Mouse (Mus musculus): ENCODE data around the gene Hist3h2ba.
A peak's percentile ranks its signal among the peaks of the same experiment; 100 is the strongest.
"Not testable (repeated sequence)": the region's sequence is repeated elsewhere in the genome, so short reads cannot be mapped to it uniquely, and the experiment has no call there.

Hist3h2ba gene

GRCm38 (mm10) chr11:58938322-58939087, 10.2 kb upstream of the Hist3h2ba start, which contains the start of gene Rnf187:
Rnf187 (minus strand) TSS chr11:58938916.
- peak; percentile 87 to 90 for DNase-seq (ENCODE audit: low spot score in 2 of 2)

DNA sequence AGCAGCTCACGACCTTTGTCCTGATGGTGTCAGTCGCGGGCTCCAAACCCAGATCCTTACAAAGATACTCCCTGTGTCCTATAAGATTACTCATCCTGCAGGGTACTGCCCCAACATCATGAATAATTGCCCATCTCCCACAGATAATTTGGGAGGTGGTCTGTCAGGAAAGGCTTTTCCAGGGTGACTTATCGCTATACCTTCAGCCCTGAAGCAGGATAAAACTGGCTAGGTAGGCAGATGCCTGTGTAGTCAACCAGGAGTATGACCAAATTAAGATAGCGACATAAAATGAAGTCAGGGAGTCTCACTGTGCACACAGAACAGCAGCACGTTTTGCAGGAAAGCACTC, 9.7 kb upstream of the Hist3h2ba start:
- DNase-seq (ENCODE audit: low spot score in 2 of 2): no peak

- no peak for DNase-seq (ENCODE audit: low spot score in 2 of 2)
These were observed 4.6 kb upstream of the Hist3h2ba start for GRCm38 (mm10) chr11:58944136-58944535.

DNA sequence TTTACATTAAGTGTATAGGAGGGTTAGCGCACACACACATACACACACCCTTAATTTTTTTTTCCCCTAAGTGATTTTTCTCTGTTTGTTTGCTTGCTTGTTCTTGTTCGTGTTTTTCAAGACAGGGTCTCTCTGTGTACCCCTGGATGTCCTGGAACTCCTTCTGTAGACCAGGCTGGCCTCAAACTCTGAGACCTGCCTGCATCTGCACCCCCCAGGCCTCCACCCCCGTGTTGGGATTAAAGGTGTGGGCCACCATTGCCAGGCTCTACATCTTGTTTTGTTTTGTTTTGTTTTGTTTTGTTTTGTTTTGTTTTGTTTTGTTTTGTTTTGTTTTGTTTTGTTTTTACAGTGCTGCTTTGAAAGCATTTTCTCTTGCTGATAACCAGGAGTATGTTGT, 1.4 kb upstream of the Hist3h2ba start:
- no peak for DNase-seq (ENCODE audit: low spot score in 2 of 2)

- DNase-seq (ENCODE audit: low spot score in 2 of 2): peak; percentile 52 to 61
These were observed 757 bp upstream of the Hist3h2ba start for GRCm38 (mm10) chr11:58947798-58948528.

GRCm38 (mm10) chr11:58949480-58950431, 1.0 kb downstream of the Hist3h2ba start:
- peak; percentile 62 to 67 for DNase-seq (ENCODE audit: low spot score in 2 of 2)

DNA sequence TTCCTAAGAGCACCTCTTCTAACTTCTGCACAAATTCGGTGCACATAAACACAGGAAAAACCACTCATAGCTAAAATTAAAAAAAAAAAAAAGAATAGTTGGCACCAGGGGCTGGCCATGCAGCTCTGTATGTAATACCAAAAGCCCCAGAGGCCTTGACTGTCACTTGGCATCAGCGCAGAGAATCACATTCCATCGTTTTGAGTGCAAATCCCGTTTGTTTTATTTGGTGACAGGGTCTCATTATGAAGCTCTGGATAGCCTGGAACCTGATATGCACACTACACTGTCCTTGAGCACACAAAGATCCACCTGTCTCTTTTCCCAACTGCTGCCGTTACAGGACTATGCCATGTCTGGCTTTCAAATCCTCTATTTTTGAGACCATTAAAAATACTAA, 2.5 kb downstream of the Hist3h2ba start:
- no peak for DNase-seq (ENCODE audit: low spot score in 2 of 2)

DNA sequence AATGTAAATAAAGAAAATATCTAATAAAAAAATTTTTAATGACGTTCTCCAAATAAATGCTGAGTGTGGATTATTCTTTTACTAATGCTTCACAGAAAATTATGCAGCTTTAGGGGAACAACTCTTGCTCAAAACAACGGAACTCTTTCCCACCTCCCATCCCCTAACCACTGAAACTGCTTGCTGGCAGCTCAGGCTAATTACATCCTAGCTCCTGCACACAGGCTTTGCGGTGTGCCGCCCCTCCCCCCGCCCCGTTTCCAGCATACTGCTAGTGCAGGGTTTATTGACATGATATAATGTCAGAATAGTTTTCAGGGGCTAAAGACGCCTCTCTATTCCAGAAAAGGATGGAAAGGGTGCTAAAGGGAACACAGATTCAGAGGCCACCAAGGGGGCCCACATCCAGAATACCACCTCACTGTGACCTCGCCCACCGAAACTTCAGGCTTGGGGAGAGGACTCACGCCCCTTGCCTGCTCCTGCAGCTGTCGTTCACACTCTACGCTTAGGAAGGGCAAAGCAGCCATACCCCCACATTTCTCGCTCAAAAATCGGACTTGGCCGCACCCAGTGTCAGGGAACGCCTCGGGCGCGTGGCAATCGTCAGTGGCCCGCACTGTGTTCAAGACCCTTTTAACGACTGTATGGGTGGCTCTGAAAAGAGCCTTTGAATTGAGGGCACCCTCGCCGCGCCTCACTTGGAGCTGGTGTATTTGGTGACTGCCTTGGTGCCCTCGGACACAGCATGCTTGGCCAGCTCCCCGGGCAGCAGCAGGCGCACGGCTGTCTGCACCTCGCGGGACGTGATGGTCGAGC, 4.8 kb downstream of the Hist3h2ba start:
- DNase-seq (ENCODE audit: low spot score in 2 of 2): no peak

DNA sequence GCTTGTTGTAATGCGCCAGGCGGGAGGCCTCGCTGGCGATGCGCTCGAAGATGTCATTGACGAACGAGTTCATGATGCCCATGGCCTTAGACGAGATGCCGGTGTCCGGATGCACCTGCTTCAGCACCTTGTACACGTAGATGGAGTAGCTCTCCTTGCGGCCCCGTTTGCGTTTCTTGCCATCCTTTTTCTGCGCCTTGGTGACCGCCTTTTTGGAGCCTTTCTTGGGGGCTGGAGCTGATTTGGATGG, 5.4 kb downstream of the Hist3h2ba start:
- not testable (repeated sequence) for DNase-seq (ENCODE audit: low spot score in 2 of 2)

GRCm38 (mm10) chr11:58954420-58955142, 5.9 kb downstream of the Hist3h2ba start, which contains the start of the genes Hist3h2a and Trim17:
Hist3h2a (plus strand) TSS chr11:58954685.
Trim17 (plus strand) TSS chr11:58954685.
- peak; percentile 87 to 95 for DNase-seq (ENCODE audit: low spot score in 2 of 2)

GRCm38 (mm10) chr11:58955143-58955867, 6.6 kb downstream of the Hist3h2ba start:
- no peak for DNase-seq (ENCODE audit: low spot score in 2 of 2)

GRCm38 (mm10) chr11:58955868-58956257, 7.1 kb downstream of the Hist3h2ba start:
- no peak for DNase-seq (ENCODE audit: low spot score in 2 of 2)

- no peak for DNase-seq (ENCODE audit: low spot score in 2 of 2)
These were observed 8.7 kb downstream of the Hist3h2ba start for GRCm38 (mm10) chr11:58957226-58957914.

GRCm38 (mm10) chr11:58958536-58958935, 9.8 kb downstream of the Hist3h2ba start:
- no peak for DNase-seq (ENCODE audit: low spot score in 2 of 2)

- no peak for DNase-seq (ENCODE audit: low spot score in 2 of 2)
These were observed 10.6 kb downstream of the Hist3h2ba start for GRCm38 (mm10) chr11:58959186-58959825.

- DNase-seq (ENCODE audit: low spot score in 2 of 2): peak; percentile 65 to 78
These were observed 11.3 kb downstream of the Hist3h2ba start for GRCm38 (mm10) chr11:58959921-58960465.

DNA sequence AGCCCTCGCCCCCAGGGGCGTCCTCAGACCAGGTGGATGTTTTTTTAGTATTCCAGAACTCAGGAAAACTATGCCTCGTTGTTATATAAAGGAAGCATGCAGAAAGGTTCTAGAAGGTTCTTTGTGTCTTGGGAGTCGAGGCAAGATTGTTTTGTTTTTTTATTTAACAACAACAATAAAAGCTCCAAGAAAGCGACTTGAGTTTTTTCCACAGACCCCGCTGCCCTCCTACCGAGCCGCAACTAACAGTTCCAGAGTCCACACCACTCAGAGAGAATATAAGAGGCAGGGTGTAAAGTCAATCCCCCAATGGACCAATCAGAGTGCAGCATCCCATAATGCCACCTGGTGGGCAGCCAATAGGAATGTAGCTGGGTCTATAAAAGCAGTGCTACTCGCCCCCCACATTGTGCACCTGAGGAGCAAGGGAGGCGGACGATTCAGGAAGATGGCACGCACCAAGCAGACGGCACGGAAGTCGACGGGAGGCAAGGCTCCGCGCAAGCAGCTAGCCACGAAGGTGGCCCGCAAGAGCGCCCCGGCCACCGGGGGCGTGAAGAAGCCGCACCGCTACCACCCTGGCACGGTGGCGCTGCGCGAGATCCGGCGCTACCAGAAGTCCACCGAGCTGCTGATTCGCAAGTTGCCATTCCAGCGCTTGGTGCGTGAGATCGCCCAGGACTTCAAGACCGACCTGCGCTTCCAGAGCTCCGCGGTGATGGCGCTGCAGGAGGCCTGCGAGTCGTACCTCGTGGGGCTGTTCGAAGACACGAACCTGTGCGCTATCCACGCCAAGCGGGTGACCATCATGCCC, 12.9 kb downstream of the Hist3h2ba start:
- no peak for DNase-seq (ENCODE audit: low spot score in 2 of 2)

GRCm38 (mm10) chr11:58963543-58963942, 14.8 kb downstream of the Hist3h2ba start:
- DNase-seq (ENCODE audit: low spot score in 2 of 2): no peak
